Mouse (Mus musculus): ENCODE results near the gene Dusp27. TPM values are rescaled to one million over a fixed set of nuclear protein-coding genes. Genes with fewer than 3 reads are reported as not detected.

Gene Dusp27
- polyA plus RNA-seq, 1 experiment from 2014 or later = 0.69 TPM

- H3K4me2 ChIP-seq (replicated peaks; ENCODE audit: low read depth, low read length) = no peak overlapping the region
- ATAC-seq (ENCODE audit: low FRiP score, low TSS enrichment) = no peak
- no peak overlapping the region for H3K4me3 ChIP-seq (ENCODE audit: low read length)
- no peak overlapping the region for H3K9ac ChIP-seq (replicated peaks; ENCODE audit: low read length)
- H3K4me1 ChIP-seq (ENCODE audit: insufficient read depth, low read length) = no peaks in the 10 kb centered on the region
- 64% methylated on average over 3 of the region's 3 CpGs for WGBS
- H3K27me3 ChIP-seq (ENCODE audit: insufficient read depth, low read length) = no peaks in the 10 kb centered on the region
- H3K9me3 ChIP-seq (ENCODE audit: low read length) = no peaks in the 10 kb centered on the region
- no peak overlapping the region for H3K27ac ChIP-seq (ENCODE audit: low read length)
- no peaks in the 10 kb centered on the region for H3K36me3 ChIP-seq (ENCODE audit: insufficient read depth, low read length)
Observed at GRCm38 (mm10) chr1:166089337-166089736, 38.4 kb downstream of the Dusp27 start.

GRCm38 (mm10) chr1:166088446-166089170 lies 39.1 kb downstream of the Dusp27 start:
- no peak for ATAC-seq (ENCODE audit: low FRiP score, low TSS enrichment)
- H3K4me2 ChIP-seq (replicated peaks; ENCODE audit: low read depth, low read length) = no peak overlapping the region
- WGBS = 69% methylated on average over 19 of the region's 19 CpGs
- H3K27me3 ChIP-seq (ENCODE audit: insufficient read depth, low read length) = no peaks in the 10 kb centered on the region
- no peaks in the 10 kb centered on the region for H3K36me3 ChIP-seq (ENCODE audit: insufficient read depth, low read length)
- no peak overlapping the region for H3K4me3 ChIP-seq (ENCODE audit: low read length)
- H3K27ac ChIP-seq (ENCODE audit: low read length) = no peak overlapping the region
- H3K9ac ChIP-seq (replicated peaks; ENCODE audit: low read length) = no peak overlapping the region
- no peaks in the 10 kb centered on the region for H3K9me3 ChIP-seq (ENCODE audit: low read length)
- no peaks in the 10 kb centered on the region for H3K4me1 ChIP-seq (ENCODE audit: insufficient read depth, low read length)

GRCm38 (mm10) chr1:166077052-166077735 lies 50.5 kb downstream of the Dusp27 start:
- H3K9ac ChIP-seq (replicated peaks; ENCODE audit: low read length) = no peak overlapping the region
- H3K4me1 ChIP-seq (ENCODE audit: insufficient read depth, low read length) = no peaks in the 10 kb centered on the region
- no peak overlapping the region for H3K27ac ChIP-seq (ENCODE audit: low read length)
- 69% methylated on average over 6 of the region's 6 CpGs for WGBS
- ATAC-seq (ENCODE audit: low FRiP score, low TSS enrichment) = no peak
- H3K36me3 ChIP-seq (ENCODE audit: insufficient read depth, low read length) = no peaks in the 10 kb centered on the region
- H3K4me2 ChIP-seq (replicated peaks; ENCODE audit: low read depth, low read length) = no peak overlapping the region
- no peaks in the 10 kb centered on the region for H3K27me3 ChIP-seq (ENCODE audit: insufficient read depth, low read length)
- H3K9me3 ChIP-seq (ENCODE audit: low read length) = no peaks in the 10 kb centered on the region
- no peak overlapping the region for H3K4me3 ChIP-seq (ENCODE audit: low read length)

GRCm38 (mm10) chr1:166067856-166068440 lies 59.8 kb downstream of the Dusp27 start:
- Histone ChIP-seq H3K9ac (replicated peaks; ENCODE audit: low read length) (no peak overlapping the region), H3K4me2 (replicated peaks; ENCODE audit: low read depth, low read length) (no peak overlapping the region), H3K9me3 (ENCODE audit: low read length) (no peaks in the 10 kb centered on the region), H3K4me1 (ENCODE audit: insufficient read depth, low read length) (0 out of 2 replicates have a peak, but pooled peaks cover 5% of the 10 kb centered on the region), H3K27me3 (ENCODE audit: insufficient read depth, low read length) (no peaks in the 10 kb centered on the region), H3K27ac (ENCODE audit: low read length) (no peak overlapping the region), H3K4me3 (ENCODE audit: low read length) (no peak overlapping the region), H3K36me3 (ENCODE audit: insufficient read depth, low read length) (no peaks in the 10 kb centered on the region)
- WGBS = 77% methylated on average over 2 of the region's 2 CpGs
- ATAC-seq (ENCODE audit: low FRiP score, low TSS enrichment) = no peak

GRCm38 (mm10) chr1:166063870-166064269 lies 63.9 kb downstream of the Dusp27 start:
- no peak overlapping the region for H3K4me2 ChIP-seq (replicated peaks; ENCODE audit: low read depth, low read length)
- H3K36me3 ChIP-seq (ENCODE audit: insufficient read depth, low read length) = no peaks in the 10 kb centered on the region
- no peak overlapping the region for H3K4me3 ChIP-seq (ENCODE audit: low read length)
- no peaks in the 10 kb centered on the region for H3K27me3 ChIP-seq (ENCODE audit: insufficient read depth, low read length)
- no peaks in the 10 kb centered on the region for H3K9me3 ChIP-seq (ENCODE audit: low read length)
- 0 out of 2 replicates have a peak, but pooled peaks cover 5% of the 10 kb centered on the region for H3K4me1 ChIP-seq (ENCODE audit: insufficient read depth, low read length)
- WGBS = 87% methylated on average over 3 of the region's 3 CpGs
- ATAC-seq (ENCODE audit: low FRiP score, low TSS enrichment) = no peak
- no peak overlapping the region for H3K27ac ChIP-seq (ENCODE audit: low read length)
- no peak overlapping the region for H3K9ac ChIP-seq (replicated peaks; ENCODE audit: low read length)

- H3K4me1 ChIP-seq (ENCODE audit: insufficient read depth, low read length) = 0 out of 2 replicates have a peak, but pooled peaks cover 5% of the 10 kb centered on the region
- H3K27me3 ChIP-seq (ENCODE audit: insufficient read depth, low read length) = no peaks in the 10 kb centered on the region
- H3K27ac ChIP-seq (ENCODE audit: low read length) = no peak overlapping the region
- no peaks in the 10 kb centered on the region for H3K36me3 ChIP-seq (ENCODE audit: insufficient read depth, low read length)
- H3K4me3 ChIP-seq (ENCODE audit: low read length) = no peak overlapping the region
- H3K9me3 ChIP-seq (ENCODE audit: low read length) = no peaks in the 10 kb centered on the region
- WGBS = 66% methylated on average over 3 of the region's 3 CpGs
- no peak overlapping the region for H3K4me2 ChIP-seq (replicated peaks; ENCODE audit: low read depth, low read length)
- no peak for ATAC-seq (ENCODE audit: low FRiP score, low TSS enrichment)
- no peak overlapping the region for H3K9ac ChIP-seq (replicated peaks; ENCODE audit: low read length)
Observed at GRCm38 (mm10) chr1:166061532-166061931, 66.2 kb downstream of the Dusp27 start.

GRCm38 (mm10) chr1:166060406-166060805 lies 67.3 kb downstream of the Dusp27 start:
- no peak for ATAC-seq (ENCODE audit: low FRiP score, low TSS enrichment)
- Histone ChIP-seq H3K27me3 (ENCODE audit: insufficient read depth, low read length) (no peaks in the 10 kb centered on the region), H3K27ac (ENCODE audit: low read length) (no peak overlapping the region), H3K4me3 (ENCODE audit: low read length) (no peak overlapping the region), H3K4me1 (ENCODE audit: insufficient read depth, low read length) (0 out of 2 replicates have a peak, but pooled peaks cover 5% of the 10 kb centered on the region), H3K36me3 (ENCODE audit: insufficient read depth, low read length) (no peaks in the 10 kb centered on the region), H3K9me3 (ENCODE audit: low read length) (no peaks in the 10 kb centered on the region), H3K4me2 (replicated peaks; ENCODE audit: low read depth, low read length) (no peak overlapping the region), H3K9ac (replicated peaks; ENCODE audit: low read length) (no peak overlapping the region)
- WGBS = 70% methylated on average over 1 of the region's 1 CpGs

- Histone ChIP-seq H3K36me3 (ENCODE audit: insufficient read depth, low read length) (no peaks in the 10 kb centered on the region), H3K9ac (replicated peaks; ENCODE audit: low read length) (no peak overlapping the region), H3K9me3 (ENCODE audit: low read length) (no peaks in the 10 kb centered on the region), H3K4me3 (ENCODE audit: low read length) (no peak overlapping the region), H3K27me3 (ENCODE audit: insufficient read depth, low read length) (no peaks in the 10 kb centered on the region), H3K27ac (ENCODE audit: low read length) (no peak overlapping the region), H3K4me1 (ENCODE audit: insufficient read depth, low read length) (no peaks in the 10 kb centered on the region), H3K4me2 (replicated peaks; ENCODE audit: low read depth, low read length) (no peak overlapping the region)
- 52% methylated on average over 9 of the region's 9 CpGs for WGBS
- ATAC-seq (ENCODE audit: low FRiP score, low TSS enrichment) = no peak
Observed at GRCm38 (mm10) chr1:166056098-166056756, 71.5 kb downstream of the Dusp27 start.

- Histone ChIP-seq H3K4me2 (replicated peaks; ENCODE audit: low read depth, low read length) (no peak overlapping the region), H3K4me3 (ENCODE audit: low read length) (no peak overlapping the region), H3K9me3 (ENCODE audit: low read length) (no peaks in the 10 kb centered on the region), H3K4me1 (ENCODE audit: insufficient read depth, low read length) (peaks cover 9% of the 10 kb centered on the region; the same call in 1 of the 2 replicates), H3K36me3 (ENCODE audit: insufficient read depth, low read length) (no peaks in the 10 kb centered on the region), H3K27ac (ENCODE audit: low read length) (no peak overlapping the region), H3K9ac (replicated peaks; ENCODE audit: low read length) (no peak overlapping the region), H3K27me3 (ENCODE audit: insufficient read depth, low read length) (no peaks in the 10 kb centered on the region)
- 20% methylated on average over 10 of the region's 10 CpGs for WGBS
- ATAC-seq (ENCODE audit: low FRiP score, low TSS enrichment) = 0 out of 2 replicates have a peak, but pooled peaks have one; percentile 31
Observed at GRCm38 (mm10) chr1:166053285-166053955, 74.3 kb downstream of the Dusp27 start.
